9 mouse cellular contexts compared by ENCODE assay signal in genomic region chr12:26487874-26488616, GRCm38 (mm10). TPM values are rescaled to one million over a fixed set of nuclear protein-coding genes. Genes with fewer than 3 reads are reported as not detected.
DNase-seq lines count a peak whose midpoint lies in the region.
"Had no signal": no experiment of that assay in that cellular context is flagged by ENCODE, and none has a peak within 500 bp of the region (broad histone marks: within the 10 kb centered on the region; RNA-seq: fewer than 3 reads in every experiment).

No protein-coding gene starts in this region.

- no peaks in the 10 kb centered on the region for H3K9me3 ChIP-seq in hindbrain, embryonic 10.5 days

- H3K4me3 ChIP-seq in hindbrain, embryonic 10.5 days = no peak overlapping the region

- peaks cover 16% of the 10 kb centered on the region for H3K4me1 ChIP-seq in hindbrain, embryonic 10.5 days (replicated peaks)

- 47% methylated on average over 14 of the region's 14 CpGs for WGBS in hindbrain, embryonic 10.5 days

- H3K27me3 ChIP-seq in hindbrain, embryonic 10.5 days (ENCODE audit: insufficient read depth, poor library complexity, severe bottlenecking) = no peaks in the 10 kb centered on the region
- no peaks in the 10 kb centered on the region for H3K27me3 ChIP-seq in splenic B cell, adult 2 months (ENCODE audit: control insufficient read depth, insufficient read depth, low read length, poor library complexity, severe bottlenecking)

- no peaks in the 10 kb centered on the region for H3K36me3 ChIP-seq in hindbrain, embryonic 10.5 days
- H3K36me3 ChIP-seq in splenic B cell, adult 2 months (ENCODE audit: control insufficient read depth, insufficient read depth, low read length, poor library complexity, severe bottlenecking) = no peaks in the 10 kb centered on the region

- DNase-seq in left cerebral cortex, adult 11 months (ENCODE audit: low spot score) = peak; percentile 29
- DNase-seq in left cerebral cortex, adult 8-10 months (ENCODE audit: low spot score in 2 of 2) = no peak
- peak; percentile 56 for DNase-seq in embryo, embryonic 9.5 days (ENCODE audit: extremely low spot score)
- peak; percentile 55 for DNase-seq in hindbrain, embryonic 10.5 days (ENCODE audit: low spot score)
- peak; percentile 24 for DNase-seq in layer of hippocampus, adult 9-10 months (ENCODE audit: low spot score)
- peak; percentile 32 for DNase-seq in lung, postnatal 36 days
- peak; percentile 5 for DNase-seq in splenic B cell, adult 2 months (ENCODE audit: low read depth, low spot score)
- no peak for DNase-seq in ovary, adult 18-20 months (ENCODE audit: low spot score)

- H3K27ac ChIP-seq in hindbrain, embryonic 10.5 days = 0 out of 2 replicates have a peak overlapping the region, but pooled peaks have one; percentile 25
- H3K27ac ChIP-seq: macrophage had no signal

RNA-seq across cellular contexts. Expression of gene Cmpk2, which starts 19.0 kb away (rescaled TPM):
- total RNA-seq in left cerebral cortex, adult 8-10 months (2022) = 10 to 100 TPM; 23.5 to 24.1 (median 23.7) TPM
- 6.2 and 7.4 TPM in 2 replicates for polyA plus RNA-seq in hindbrain, embryonic 10.5 days (2016; fragmentation: Nextera tagmentation; extraction: Ambion mirVana)

RNA-seq across cellular contexts. Expression of gene Rsad2, which starts 31.8 kb away (rescaled TPM):
- total RNA-seq in left cerebral cortex, adult 8-10 months (2022) = 1 to 10 TPM in 3 of 4 experiments, under 1 TPM in 1; 0.81 to 2.5 (median 1.0) TPM
- 0.30 and 0.35 TPM in 2 replicates for polyA plus RNA-seq in hindbrain, embryonic 10.5 days (2016; fragmentation: Nextera tagmentation; extraction: Ambion mirVana)

Comparison
In these comparisons a context has a peak if more than half of its experiments do, and no peak if none do; other contexts are left out.
1. DNase-seq: peak in left cerebral cortex, adult 11 months (single experiment), embryo, embryonic 9.5 days (single experiment), hindbrain, embryonic 10.5 days (single experiment), layer of hippocampus, adult 9-10 months (single experiment), lung, postnatal 36 days (single experiment) and splenic B cell, adult 2 months (single experiment); none in left cerebral cortex, adult 8-10 months (0 of 2) and ovary, adult 18-20 months (single experiment).